Mouse (Mus musculus) lung, adult 2 months (tissue): ENCODE data around the gene Gba. TPM values are rescaled to one million over a fixed set of nuclear protein-coding genes. Genes with fewer than 3 reads are reported as not detected.
A peak's percentile ranks its signal among the peaks of the same experiment; 100 is the strongest.
"Not testable (repeated sequence)": the region's sequence is repeated elsewhere in the genome, so short reads cannot be mapped to it uniquely, and the experiment has no call there.

Source experiments
- DNase-seq: peaks from one replicate; pipeline ENCODE4 v3.0.0; 2022
- H3K4me1 ChIP-seq: fragments of 200-500 bp; 2 replicates; pipeline ENCODE4 v1.6.1; 2011; ENCODE audit warnings: low read length; ENCODE audit not compliant: control insufficient read depth, insufficient read depth
- H3K4me3 ChIP-seq: fragments of 200-500 bp; replicated peaks from 2 replicates; pipeline ENCODE3; 2011; ENCODE audit warnings: low read depth, mild to moderate bottlenecking, control low read depth, low read length; ENCODE audit errors: extremely low read depth
- CTCF ChIP-seq: fragments of 200-500 bp; IDR thresholded peaks from 2 replicates; pipeline ENCODE4 v1.5.1; 2011; ENCODE audit warnings: mild to moderate bottlenecking, low read length, control low read depth; ENCODE audit not compliant: insufficient read depth
- POLR2A ChIP-seq: fragments of 200-500 bp; IDR thresholded peaks from 2 replicates; pipeline ENCODE4 v1.6.1; 2011; ENCODE audit warnings: low read depth, mild to moderate bottlenecking, control low read depth, low read length, borderline replicate concordance; ENCODE audit errors: extremely low read depth
- WGBS: fragments of 180-500 bp; shearing (Covaris S2); methylation state at CpG from one replicate; pipeline ENCODE4 v1.1.7; 2018; 5-methylcytosine and 5-hydroxymethylcytosine counted together
- polyA plus RNA-seq: library from polyadenylated mRNA; depleted of rRNA; stranded (reverse); fragments of >200 nt; gene quantifications from 2 replicates; pipeline ENCODE4 v1.2.3, GENCODE M21; 2012; rRNA removed

Gene Gba
- polyA plus RNA-seq = 56.4 and 94.2 TPM in 2 replicates

- peaks cover 4% of the 10 kb centered on the region; the same call in 1 of the 2 replicates for H3K4me1 ChIP-seq
- TF ChIP-seq CTCF (no peak), POLR2A (no peak; the same call in 1 of the 2 replicates)
- peak within 1 kb of the TSS; percentile 89 for H3K4me3 ChIP-seq
- peak; percentile 88 for DNase-seq
- WGBS = 19% methylated on average over 13 of the region's 13 CpGs
Observed at GRCm38 (mm10) chr3:89202253-89203141, at the start of gene Gba. Gene Gba, plus strand, starts transcription at chr3:89202928.

GRCm38 (mm10) chr3:89156951-89157350 is 45.8 kb upstream of the Gba start:
- DNase-seq = no peak
- 77% methylated on average over 8 of the region's 8 CpGs for WGBS
- TF ChIP-seq POLR2A = no peak
- TF ChIP-seq CTCF = no peak

GRCm38 (mm10) chr3:89158651-89159050 is 44.1 kb upstream of the Gba start:
- peaks cover 3% of the 10 kb centered on the region; the same call in 1 of the 2 replicates for H3K4me1 ChIP-seq
- no peak for TF ChIP-seq CTCF
- no peak for TF ChIP-seq POLR2A
- WGBS = 16% methylated on average over 7 of the region's 7 CpGs
- no peak overlapping the region for H3K4me3 ChIP-seq
- no peak for DNase-seq

More at GRCm38 (mm10) chr3:89156951-89157350, 45.8 kb upstream of the Gba start:
- H3K4me1 ChIP-seq = peaks cover 3% of the 10 kb centered on the region; the same call in 1 of the 2 replicates
- H3K4me3 ChIP-seq = no peak overlapping the region

- Histone ChIP-seq H3K4me1 (peaks cover 6% of the 10 kb centered on the region; the same call in 1 of the 2 replicates), H3K4me3 (no peak overlapping the region)
- TF ChIP-seq CTCF (no peak), POLR2A (no peak)
- 2% methylated on average over 13 of the region's 13 CpGs for WGBS
- peak; percentile 70 for DNase-seq
Observed at GRCm38 (mm10) chr3:89159211-89159610, 43.5 kb upstream of the Gba start.

- TF ChIP-seq CTCF = no peak
- no peak for TF ChIP-seq POLR2A
- under 1% methylated on average over 63 of the region's 66 CpGs for WGBS
- DNase-seq = peak; percentile 40
Observed at GRCm38 (mm10) chr3:89159616-89160344, 42.9 kb upstream of the Gba start, which contains the start of gene Hcn3. Gene Hcn3, minus strand, starts transcription at chr3:89160196.

GRCm38 (mm10) chr3:89161207-89161606 is 41.5 kb upstream of the Gba start:
- H3K4me3 ChIP-seq, DNase-seq: not testable (repeated sequence)
- H3K4me1 ChIP-seq = peaks cover 14% of the 10 kb centered on the region

More at GRCm38 (mm10) chr3:89159616-89160344, 42.9 kb upstream of the Gba start, which contains the start of gene Hcn3:
- peak within 1 kb of the TSS; percentile 42 for H3K4me3 ChIP-seq
- peaks cover 6% of the 10 kb centered on the region; the same call in 1 of the 2 replicates for H3K4me1 ChIP-seq

GRCm38 (mm10) chr3:89161786-89162185 is 40.9 kb upstream of the Gba start:
- 71% methylated on average over 4 of the region's 4 CpGs for WGBS
- TF ChIP-seq POLR2A (no peak), CTCF (no peak)
- Histone ChIP-seq H3K4me3 (no peak overlapping the region), H3K4me1 (peaks cover 16% of the 10 kb centered on the region)
- no peak for DNase-seq

- TF ChIP-seq CTCF = no peak
- TF ChIP-seq POLR2A = no peak
- Histone ChIP-seq H3K4me3 (no peak overlapping the region), H3K4me1 (peaks cover 16% of the 10 kb centered on the region)
- no peak for DNase-seq
- 74% methylated on average over 1 of the region's 1 CpGs for WGBS
Observed at GRCm38 (mm10) chr3:89163123-89163522, 39.6 kb upstream of the Gba start.

GRCm38 (mm10) chr3:89163643-89164245 is 39.0 kb upstream of the Gba start:
- TF ChIP-seq POLR2A = no peak
- no peak for TF ChIP-seq CTCF
- Histone ChIP-seq H3K4me1 (peaks cover 16% of the 10 kb centered on the region), H3K4me3 (no peak overlapping the region)
- no peak for DNase-seq
- WGBS = 58% methylated on average over 5 of the region's 5 CpGs
